Mouse (Mus musculus): ENCODE measurements at regions not wholly inside any gene's neighbourhood (a gene's known extent, or its start where the extent isn't known, plus 50 kb on each side); places are given as distances from the start of the nearest gene placed in this dataset.

DNA sequence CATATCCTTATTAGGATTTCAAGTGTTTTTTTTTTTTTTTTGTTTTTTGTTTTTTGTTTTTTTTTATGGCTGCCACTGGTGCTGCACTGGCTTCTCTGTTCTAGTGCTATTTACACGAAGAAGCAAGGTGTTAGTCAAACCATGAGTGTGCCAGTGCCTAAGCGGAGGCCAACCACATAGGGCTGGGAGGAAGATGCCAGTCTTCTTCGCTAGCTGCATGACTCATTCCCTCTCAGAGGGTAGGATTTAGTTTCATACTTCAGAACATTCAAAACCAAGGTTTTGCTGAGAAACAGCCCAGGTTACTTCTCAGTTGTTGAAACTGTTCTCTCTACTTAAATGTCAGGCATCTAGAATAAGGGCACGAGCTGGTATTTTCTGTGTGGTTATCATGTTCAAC lies 72.6 kb downstream of the Icos start:
- no peak for DNase-seq (ENCODE audit: extremely low read depth, low read depth, low spot score)

DNA sequence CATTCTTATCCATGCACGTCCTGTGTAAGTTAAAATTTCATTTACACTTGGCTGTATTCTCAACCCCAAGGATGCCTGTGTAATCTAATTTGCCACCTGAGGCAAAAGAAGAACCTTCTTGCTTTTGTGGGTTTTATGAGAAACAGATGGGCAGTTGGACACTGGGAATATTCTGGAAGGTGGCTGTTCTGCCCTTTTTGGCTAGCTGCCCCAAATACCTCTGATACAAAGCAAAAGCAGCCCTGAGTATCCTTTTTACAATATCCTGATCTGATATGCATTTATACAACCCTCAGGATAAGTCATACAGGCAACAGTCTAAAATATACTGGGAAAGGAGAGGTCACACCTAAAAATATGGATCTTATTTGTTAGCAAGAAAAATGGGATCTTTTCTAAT lies 75.9 kb downstream of the Icos start:
- no peak for DNase-seq (ENCODE audit: extremely low read depth, low read depth, low spot score)

DNA sequence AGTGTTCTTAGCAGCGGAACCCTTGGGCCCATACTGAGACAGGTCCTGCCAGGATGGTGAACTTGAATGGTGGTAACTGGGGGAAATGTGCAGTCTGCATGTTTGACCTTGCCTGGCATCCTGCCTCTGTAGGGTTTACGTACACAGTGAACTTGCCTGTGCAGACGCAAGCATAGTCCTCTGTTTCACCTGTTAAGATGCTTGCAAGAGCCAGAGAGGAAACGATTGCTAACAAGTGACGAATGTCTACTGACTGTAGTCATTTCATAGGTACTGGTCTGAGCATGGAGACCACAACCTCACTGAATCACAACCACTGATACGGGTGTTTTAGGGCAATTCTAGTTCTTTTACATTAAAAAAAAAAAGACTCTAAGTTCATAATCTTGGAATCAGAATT lies 76.7 kb downstream of the Icos start:
- DNase-seq (ENCODE audit: extremely low read depth, low read depth, low spot score): no peak

DNA sequence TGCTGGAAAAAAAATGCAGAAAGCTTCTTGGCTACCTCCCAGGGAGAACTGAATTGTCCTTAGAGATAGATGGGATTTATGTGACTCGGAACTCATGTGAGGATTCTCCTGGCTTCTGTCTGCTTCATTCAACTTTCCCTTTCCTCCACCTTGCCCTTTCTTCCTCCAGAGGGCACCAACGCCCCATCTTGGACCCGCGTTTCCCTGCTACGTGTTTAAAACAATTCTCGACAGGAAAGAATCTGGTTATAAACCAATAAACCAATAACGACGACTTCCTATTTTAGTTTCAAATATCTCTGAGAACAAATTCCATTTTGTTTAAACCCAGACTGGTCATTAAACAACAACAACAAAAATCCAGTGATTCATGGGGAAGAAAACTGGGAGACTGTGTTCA lies 77.4 kb downstream of the Icos start:
- no peak for DNase-seq (ENCODE audit: extremely low read depth, low read depth, low spot score)

DNA sequence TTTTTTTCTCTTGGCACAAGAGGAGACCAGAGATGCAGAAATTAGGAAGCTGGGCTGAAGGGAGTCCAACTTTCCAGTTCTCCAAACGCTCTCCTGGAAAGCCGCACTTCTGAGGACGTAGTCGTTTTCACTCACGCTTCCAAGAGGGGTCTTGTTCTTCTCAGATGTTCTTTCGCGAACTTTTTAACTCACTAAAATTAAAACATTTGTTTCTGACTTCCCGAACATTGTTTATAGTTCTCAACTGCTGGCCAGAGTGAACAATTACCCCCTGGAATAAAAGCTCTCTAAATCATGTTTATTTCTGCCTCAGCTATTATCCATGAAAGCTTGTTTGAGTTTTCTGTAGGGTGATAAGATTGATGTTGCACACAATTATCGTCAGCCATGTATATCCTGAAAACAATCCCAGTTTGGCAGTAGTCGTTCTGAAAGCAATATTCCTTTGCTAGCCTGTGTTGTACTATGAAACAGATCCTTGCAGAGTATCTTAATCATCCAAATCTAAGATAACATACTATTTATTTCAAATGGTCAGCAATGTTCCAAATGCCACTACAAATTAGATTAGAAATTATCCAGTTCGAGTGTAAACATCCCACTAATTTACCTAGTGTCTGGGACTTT lies 82.3 kb downstream of the Icos start:
- no peak for DNase-seq (ENCODE audit: extremely low read depth, low read depth, low spot score)

DNA sequence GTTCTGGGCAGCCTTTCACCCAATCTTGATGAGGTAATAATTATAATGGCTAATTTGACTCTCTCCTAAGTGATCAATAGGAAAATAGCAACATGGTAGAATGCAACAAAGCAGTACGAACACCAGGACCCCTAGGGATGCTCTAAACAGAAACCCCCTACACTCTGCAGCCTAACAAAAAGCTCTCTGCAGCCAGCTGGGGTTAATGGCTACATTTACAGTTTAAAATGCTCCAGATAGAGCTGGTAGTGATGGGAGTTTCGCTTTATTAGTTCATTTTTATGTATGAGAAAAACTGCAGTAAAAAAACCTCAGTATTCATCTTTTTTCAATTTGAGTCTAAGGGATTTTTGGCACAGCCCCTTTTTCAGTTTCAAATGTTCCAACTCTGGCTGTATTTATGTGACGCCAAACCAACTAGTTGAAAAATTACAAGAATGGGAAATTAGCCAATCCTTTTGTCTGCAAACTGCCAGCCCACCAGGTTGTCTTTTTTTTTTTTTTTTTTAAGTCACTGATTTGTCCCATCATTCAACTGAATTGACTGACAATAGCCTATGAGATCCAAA lies 84.2 kb downstream of the Icos start:
- no peak for DNase-seq (ENCODE audit: extremely low read depth, low read depth, low spot score)

DNA sequence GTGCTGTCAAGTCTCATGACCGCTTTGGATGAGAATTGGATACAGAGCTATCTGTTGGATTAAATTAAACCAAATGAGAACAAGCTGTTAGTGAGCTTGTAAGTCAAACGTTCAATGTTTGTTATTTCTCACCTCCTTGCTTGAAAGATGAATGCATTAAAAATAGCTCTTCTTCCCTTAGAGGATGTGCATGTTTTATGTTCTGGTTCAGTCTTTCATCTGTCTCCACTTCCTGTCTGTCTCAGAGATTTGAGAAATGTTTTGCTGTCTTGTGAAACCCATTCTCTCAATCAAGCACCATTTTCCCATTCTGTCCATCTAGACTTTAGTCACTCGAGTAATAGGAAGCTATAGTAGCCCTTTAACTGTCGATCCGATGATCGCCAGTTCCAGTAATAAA lies 90.4 kb downstream of the Icos start:
- DNase-seq (ENCODE audit: extremely low read depth, low read depth, low spot score): no peak

DNA sequence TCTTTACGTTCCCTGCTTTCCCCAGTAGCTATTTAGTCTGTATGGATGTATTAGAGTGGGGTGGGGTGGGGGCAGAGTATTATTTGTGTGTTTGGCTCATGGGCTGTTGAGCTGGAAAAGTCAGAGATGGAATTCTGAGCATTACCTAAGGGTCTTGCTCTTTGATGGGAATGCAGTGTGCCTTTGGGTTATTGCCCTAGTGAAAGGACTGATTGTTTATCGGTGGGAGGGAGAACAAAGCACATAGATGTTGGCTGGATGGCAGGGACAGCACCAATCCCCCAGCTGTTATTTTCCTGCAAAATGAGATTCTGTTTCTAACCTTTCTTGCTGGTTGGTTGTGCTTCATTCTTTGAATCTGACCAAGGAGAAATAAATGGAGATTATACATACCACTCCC lies 96.4 kb downstream of the Icos start:
- DNase-seq (ENCODE audit: extremely low read depth, low read depth, low spot score): no peak

DNA sequence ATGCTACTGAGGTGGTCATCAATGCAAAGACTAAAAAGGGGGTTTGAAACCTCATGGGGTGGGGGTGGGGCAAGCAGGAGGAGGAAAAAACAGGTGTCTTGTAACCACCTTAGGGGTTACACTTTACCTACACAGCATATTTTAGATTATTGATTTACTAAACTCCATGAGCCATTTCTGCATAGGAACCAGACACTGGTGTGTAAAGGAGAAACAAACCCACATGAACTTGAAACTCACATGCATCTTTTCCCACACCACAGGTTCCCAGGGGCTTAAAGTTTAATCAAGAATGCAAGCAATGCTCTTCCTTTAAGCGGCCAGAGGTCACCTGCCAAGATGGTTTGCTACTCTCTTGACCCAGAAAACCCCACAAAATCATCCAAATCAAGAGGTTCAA lies 97.6 kb downstream of the Icos start:
- DNase-seq (ENCODE audit: extremely low read depth, low read depth, low spot score): no peak

DNA sequence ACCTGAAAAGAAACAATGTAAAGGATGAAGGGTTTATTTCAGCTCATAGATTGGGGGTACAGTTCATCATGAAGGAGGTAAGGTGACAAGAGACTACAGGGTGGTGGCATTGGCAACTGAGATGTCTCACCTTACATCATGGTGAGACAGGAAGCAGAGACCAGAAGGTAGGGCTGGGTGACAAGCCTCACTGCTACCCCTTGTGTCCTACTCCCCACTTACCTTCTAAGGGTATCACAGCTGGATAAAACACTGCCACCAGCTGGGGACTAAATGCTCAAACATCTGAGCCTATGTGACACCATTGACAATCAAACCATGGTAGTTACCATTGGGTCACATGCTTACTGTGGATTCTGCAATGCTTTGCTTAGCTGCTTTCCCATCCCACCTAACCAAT lies 107.0 kb downstream of the Icos start:
- no peak for DNase-seq (ENCODE audit: extremely low read depth, low read depth, low spot score)

DNA sequence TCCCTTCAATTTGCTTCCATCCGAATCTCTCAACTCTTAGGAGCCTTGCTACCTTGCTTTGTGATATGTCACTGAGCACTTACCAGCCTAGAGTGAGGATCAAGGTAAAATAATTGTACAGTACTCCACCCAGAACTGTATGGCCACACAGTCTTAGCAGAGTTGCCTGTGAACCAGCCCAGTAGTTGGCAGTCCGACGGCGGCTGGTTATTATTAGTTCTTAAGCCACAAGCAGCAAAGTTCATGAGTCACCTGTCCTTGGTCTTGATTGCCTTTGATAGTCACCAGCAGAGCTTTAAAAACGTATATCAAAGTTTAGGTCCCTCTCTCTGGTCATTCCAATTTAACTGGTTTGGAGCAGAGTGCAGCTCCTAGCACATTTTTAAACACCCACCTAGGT lies 109.1 kb downstream of the Icos start:
- no peak for DNase-seq (ENCODE audit: extremely low read depth, low read depth, low spot score)

DNA sequence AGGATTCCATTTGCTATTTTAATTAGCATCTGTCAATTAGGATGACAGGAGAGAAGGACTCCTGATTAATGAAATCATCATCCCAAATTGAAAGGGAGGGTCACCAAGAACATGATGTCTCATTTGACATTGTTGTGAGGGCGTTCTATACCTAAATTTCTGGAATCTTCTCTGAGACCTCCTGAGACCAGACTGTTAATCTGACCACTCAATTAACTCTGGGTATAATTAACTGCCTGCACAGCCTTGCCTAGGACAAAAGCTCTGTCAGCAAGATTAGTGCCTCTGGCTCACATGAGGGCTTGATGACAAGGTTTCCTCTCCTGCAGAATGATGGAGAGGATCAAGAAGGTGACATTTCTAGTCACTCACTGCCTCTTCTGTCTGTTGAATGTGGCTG lies 113.1 kb downstream of the Icos start:
- DNase-seq (ENCODE audit: extremely low read depth, low read depth, low spot score): no peak

DNA sequence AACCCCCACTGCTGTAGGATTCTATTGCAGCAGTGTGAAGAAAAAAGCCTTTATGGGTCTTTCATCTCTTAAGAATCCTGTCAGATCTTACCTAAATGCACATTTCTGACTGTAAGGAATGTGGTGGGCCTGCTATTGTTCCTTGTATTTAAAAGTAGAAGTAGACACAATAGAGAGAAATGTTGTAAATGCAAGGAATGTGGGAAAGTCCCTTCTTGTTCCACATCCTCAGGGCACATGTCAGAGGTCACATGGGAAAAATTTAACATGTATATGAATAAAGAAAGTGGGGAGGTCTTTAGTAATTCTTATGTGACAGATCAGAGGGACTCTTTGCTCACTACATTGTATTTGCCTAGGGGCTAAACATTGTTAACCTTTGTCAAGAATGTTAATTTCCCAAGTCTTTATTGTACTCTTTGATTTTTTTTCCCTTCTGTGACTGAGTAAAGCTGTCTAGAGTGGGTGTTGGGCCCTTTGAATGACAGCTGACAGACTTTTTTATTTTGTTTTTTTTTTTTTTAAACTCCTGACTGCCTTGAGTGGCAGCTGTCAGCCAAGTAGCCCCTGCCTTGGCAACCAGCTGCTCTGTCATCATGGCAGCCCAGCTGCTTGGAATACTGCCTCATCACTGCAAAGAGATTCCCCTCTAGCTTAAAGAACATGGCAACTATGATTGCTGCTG lies 117.9 kb downstream of the Icos start:
- no peak for DNase-seq (ENCODE audit: extremely low read depth, low read depth, low spot score)

DNA sequence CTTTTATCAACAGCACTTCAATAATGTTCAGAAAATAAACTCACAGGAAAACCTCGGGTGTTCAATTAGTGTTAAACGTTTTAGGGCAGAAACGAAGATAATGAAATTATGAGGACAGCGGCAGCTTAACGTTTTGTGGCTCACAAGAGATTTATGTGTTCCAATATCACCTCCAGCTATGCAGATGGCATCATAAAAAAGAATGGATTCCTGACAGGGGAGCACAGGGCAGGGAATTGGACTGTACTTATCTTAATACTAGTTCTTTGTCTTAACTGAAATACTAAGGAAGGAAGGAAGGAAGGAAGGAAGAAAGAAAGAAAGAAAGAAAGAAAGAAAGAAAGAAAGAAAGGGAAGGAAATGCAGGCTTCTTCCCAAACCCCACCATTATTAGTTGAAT lies 121.6 kb downstream of the Icos start:
- no peak for DNase-seq (ENCODE audit: extremely low read depth, low read depth, low spot score)

DNA sequence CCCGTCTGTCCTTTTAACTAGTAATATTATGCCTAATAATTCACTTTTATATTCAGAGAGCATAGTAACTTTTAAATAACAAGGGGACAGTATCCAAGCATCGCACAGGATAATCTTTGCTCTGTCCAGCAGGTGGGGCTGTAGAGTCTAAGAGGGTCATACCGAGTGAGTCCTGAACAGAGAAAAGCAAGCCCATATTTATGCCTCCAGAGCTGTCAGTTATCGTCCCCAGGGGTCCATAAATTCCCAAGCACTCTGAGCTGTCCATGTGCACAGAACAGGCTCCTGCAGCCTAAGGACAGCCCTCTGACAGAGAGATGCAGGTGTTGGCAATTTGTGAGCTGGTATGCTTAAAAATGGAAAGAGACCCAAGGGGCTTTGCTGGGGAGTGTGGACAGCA lies 124.0 kb downstream of the Icos start:
- no peak for DNase-seq (ENCODE audit: extremely low read depth, low read depth, low spot score)

DNA sequence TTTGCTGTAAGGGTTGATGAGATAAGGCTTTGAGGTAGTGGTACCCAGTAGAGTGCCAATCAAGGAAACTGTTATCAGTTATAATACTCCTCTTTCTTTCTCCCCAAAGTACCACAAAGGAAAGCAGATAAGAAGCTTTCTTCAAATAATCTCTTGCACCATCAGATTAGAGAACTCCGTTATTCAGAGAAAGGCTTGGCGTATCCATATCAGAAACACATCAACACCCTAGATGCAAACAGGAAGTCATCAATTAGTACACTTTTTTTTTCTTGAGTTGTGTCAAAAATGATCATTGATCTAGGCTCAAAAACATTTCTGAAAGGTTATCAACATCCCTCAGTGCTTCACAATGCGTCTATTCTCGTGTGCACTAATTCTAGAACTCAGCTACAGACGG lies 124.6 kb downstream of the Icos start:
- DNase-seq (ENCODE audit: extremely low read depth, low read depth, low spot score): no peak

DNA sequence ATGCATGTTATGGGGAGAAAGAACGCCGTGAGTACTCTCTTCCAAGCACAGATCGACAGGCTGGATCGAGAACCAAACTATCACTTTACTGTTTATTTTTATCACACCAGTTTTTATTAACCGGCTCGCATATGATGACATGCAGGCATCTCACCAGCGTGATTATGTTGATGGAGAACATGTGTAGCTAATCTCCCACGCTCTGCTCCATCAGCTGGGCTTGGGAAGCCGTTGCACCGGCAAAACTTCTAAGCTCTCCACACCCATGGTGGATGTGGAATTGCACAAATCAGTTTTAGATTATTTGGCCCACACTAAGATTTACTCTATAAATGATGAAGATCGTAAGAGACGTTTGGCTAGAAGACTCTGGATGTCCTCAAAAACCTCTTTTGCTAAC lies 125.9 kb downstream of the Icos start:
- no peak for DNase-seq (ENCODE audit: extremely low read depth, low read depth, low spot score)

DNA sequence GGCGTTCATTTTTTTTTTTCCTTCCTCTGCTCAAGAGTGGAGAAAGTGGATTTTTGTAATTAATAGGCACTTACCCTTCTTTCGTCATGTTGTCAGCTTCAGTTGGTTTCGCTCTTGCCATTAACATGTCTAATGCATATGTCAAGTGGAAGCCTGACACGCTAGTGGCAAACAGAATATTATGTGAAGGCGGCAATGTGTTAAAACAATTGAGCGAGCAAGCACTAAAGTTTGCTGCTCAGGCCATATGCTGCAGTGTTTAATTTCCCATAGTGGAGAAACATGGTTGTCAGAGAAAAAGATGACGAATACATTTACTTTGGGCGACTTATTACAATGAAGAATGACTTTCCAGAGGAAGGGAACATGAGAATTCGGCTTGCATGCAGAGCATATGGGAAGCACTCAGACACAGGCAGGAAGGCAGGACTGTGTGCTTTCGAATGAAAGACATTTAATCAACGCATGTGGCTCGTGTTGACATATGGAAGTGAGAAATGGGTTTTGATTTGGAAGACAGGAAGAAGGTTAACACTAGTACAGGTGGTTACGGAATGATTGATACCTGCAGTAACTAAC lies 134.1 kb downstream of the Icos start:
- DNase-seq (ENCODE audit: extremely low read depth, low read depth, low spot score): no peak

DNA sequence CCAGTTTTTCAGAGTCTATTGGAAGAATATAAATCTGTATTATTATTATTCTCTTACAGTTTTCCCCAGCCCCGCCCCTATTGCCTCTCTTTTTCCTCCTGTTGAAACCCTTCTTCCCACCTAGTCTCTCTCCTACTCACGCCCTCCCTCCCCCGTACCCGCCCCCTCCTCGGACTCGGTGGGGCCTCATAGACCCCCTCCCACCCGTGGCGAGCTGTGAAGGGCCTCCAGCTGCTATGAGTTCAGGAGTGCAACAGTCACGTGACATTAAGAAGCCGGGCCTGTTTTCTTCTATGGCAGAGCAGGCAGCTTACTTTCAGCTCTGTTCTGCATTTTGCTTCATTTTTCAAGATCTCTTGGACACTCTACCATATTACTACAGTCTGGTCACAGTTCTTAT lies 139.8 kb downstream of the Icos start:
- no peak for DNase-seq (ENCODE audit: extremely low read depth, low read depth, low spot score)

DNA sequence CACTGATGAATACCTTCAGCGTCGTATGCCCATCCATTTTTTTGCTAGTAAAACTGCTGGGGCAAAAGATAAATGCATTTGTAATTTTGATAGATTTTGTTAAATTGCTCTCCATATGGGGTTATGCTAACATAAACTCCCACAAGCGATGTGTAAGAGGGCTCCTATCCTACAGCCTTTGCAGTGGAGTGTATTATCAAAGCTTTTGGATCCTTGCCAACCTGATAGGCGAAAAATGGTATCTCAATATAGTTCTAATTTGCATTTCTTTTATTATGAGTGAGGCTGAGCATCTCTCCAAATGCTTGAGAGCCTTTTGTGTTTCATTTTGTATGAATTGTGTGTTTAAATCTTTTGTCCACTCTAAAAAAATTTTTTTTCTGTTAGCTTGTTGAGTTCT lies 140.3 kb downstream of the Icos start:
- DNase-seq (ENCODE audit: extremely low read depth, low read depth, low spot score): no peak

DNA sequence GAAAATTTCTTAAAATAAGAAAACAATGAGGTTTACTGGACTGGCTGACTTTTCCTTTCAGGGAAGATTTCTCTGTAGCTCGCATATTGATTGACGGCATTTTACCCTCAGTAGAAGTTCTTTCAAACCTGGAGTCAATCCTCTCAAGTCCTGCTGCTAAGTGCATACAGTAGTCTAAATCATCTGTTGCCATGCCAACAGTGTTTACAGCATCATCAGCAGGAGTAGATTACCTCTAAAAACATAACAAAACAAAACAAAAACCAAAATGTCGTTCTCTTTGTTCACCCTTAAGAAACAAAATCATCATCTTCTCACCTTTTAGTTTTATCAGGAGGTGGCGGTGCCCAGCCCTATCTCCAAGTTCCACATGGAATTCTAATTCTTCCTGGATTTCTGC lies 143.8 kb downstream of the Icos start:
- DNase-seq (ENCODE audit: extremely low read depth, low read depth, low spot score): no peak

DNA sequence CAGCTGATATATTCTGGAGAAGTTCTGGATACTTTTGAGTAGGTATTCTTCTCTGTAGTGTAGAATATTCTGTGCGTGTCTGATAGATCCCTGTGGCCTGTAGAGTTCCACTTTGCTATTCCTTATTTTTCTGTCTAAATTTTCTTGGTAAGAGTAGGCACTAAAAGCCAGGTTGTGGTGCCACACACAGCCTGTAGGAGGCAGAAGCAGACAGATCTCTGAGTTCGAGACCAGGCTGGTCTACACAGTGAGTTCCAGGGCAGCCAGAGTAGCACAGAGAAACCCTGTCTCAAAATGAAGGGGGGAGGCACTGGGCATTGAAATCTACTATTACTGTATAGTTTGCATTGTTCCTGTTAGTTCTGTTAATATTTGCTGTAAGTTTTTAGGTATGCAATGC lies 147.4 kb downstream of the Icos start:
- no peak for DNase-seq (ENCODE audit: extremely low read depth, low read depth, low spot score)

All from fat pad, adult 2 months (tissue).